Mouse (Mus musculus): ENCODE measurements around the gene Dcdc2c. TPM values are rescaled to one million over a fixed set of nuclear protein-coding genes. Genes with fewer than 3 reads are reported as not detected.

Gene Dcdc2c
- 0.10 and 0.12 TPM in 2 replicates for polyA plus RNA-seq (2015; fragmentation: Nextera tagmentation; extraction: Ambion mirVana)

DNA sequence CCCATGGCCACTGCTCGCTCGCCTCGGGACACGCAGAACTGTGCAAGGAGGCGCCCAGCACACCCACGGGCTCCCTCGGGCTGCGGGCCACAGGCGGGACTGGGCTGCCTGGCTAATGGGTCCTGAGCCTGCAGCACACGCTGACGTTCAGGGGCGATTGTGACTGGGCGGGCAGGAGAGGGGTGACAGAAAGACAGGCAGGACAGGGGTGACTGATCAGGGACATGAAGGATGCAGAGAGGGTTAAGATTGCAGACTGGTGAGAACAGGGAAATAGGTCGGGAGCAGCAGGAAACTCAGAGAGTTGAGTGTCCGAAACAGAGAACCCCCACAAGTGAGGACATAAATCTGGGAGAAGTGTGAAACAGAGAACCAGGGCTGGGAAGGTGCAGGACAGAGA lies at the start of gene Dcdc2c:
Dcdc2c (minus strand) TSS at position 101 of the 400 bp plus-strand sequence.
- DNase-seq (ENCODE audit: low spot score): no peak

DNA sequence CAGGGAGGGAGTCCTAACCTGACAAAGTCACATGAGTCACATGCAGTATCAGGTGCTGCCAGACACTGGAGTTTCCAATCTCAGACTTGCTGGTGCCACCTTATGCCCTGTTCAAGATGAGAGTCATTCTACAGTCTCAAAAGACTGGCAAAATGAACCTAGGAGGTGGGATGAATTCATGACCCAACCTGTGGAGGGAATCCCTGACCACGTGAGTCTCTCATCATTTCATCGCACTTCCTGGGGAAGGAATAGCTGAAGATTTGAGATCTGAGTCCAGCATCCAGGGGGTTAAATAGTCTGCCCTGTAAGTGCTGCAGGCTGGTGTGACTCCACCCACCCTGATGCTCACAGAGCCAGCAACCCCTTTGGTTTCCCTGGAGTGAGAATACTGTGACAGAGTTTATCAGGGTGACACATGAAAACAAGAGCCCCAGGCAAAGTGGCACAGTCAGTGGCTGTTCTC lies 46.4 kb upstream of the Dcdc2c start:
- DNase-seq (ENCODE audit: low spot score): no peak

DNA sequence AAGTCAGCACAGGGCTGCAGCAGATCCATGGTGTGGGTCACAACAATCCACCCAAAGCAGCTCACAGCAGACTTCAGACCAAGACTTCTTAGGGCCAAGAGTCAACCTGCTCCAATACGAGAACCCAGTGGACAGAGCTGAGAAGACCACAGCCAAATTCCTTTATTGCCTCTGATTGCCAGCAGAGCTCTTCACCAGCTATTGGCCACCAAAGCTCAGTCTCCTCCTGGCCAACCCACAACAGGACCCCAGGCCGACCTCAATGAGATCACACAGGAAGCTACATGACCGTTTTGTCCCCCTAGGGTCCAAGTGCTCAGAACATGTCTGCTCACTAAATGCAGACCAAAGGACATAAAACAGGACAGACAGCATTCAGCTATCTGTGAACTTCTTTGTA lies 45.9 kb upstream of the Dcdc2c start:
- no peak for DNase-seq (ENCODE audit: low spot score)

DNA sequence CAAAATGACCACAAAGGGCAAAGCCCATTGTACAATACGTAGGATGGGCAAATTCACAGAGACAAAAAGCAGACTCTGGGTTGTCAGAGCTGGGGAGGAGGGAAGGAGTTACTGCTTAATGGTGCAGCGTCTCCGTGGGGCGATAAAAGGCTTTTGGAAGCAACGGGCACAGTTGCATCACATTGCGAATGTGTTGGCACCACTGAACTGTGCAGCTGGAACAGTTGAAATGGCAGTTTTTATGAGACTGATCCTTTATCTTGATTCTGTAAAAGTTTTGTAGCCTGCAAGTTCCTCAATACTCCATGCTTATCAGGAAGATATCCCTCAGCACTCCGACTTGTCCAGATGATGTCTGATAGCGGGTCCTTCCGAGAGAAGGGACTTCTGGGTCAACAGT lies 45.5 kb upstream of the Dcdc2c start:
- no peak for DNase-seq (ENCODE audit: low spot score)

DNA sequence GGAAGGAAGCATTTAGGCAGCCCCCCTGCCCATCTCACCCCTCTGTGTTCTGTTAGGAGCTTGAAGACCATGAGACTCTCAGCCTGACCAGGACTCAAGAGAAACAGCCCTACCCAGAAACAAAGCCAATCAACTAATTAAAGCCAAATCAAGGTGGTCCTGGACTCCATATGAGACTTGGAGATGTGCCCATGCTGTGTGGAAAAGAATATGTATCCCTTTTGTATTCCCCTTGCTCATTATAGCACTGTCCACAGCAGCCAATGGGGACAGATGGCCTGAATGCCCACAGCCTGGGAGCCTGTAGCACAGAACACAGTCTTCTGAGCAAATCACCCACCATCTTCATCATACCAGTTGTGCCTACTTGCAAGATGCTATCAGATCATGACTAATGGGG lies 44.7 kb upstream of the Dcdc2c start:
- no peak for DNase-seq (ENCODE audit: low spot score)

DNA sequence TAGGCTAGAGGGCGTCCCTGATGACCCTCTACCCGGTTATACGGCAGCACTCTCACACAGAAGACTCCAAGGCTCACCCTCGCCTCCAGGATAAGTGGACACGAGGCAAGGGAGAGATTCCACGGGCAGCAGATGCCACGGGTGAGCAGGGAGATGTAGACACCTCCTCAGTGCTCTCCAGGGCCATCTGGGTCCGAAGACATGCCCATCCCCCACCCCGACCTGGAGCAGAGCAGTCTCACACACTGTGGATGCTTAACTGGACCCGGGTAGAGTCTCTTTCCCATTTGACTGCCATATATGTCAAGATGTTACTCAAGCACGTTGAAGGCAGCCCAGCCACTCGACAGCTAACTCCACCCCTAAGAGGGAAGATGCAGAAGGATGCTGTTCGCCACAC lies 38.2 kb upstream of the Dcdc2c start:
- no peak for DNase-seq (ENCODE audit: low spot score)

DNA sequence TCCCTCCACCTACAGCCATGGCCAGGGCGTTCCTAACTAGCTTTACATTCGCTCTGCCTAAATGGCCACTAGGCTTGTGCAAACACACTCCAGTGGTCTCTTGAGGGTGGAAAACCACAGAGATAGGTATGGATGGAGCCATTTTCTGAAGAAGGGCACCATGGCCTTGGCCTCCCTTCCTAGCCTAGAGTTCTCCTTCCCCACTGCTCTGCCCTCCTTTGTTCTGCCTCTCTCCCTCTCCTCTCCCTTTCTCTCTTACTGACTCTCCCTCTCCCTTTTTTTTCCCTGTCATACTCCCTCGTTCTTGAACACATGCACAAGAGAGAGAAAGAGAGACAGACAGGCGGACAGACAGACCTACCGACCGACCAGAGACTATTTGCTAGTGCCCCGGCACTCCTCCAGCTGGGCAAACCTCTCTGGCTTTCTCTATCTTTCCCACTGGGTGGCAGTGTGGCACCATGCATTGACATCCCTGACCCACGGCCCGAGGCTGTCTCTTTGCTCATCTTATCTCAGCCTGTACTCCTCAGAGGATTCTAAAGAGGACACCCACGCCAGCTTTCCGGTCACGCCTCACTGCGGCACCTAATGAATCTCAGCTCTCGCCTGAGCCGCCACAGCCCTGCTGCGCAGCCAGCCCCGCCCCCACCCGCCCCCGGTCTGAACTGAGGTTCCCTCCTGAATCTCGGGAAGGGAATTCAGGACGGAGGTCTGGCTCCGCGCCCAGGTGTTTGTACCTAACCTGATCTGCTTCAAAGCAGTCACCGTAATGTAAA lies 37.1 kb upstream of the Dcdc2c start:
- peak; percentile 60 for DNase-seq (ENCODE audit: low spot score)

DNA sequence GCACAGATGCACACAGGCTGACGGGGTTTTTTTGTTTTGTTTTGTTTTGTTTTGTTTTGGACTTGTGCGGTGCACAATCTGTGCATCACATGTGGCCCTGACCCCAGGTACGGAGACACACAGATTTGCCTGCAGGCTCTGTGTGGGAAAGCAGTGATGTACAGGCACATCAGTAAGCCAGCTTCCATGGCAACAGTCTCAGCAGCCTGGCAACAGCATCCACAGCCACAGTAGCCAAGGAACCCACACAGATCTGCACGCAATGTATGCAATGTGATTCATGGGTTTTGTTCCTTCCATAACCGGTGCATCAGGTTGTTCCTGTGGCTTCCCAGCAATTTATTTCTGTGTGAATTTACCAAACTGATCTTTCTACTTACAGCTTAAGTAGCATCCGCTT lies 35.8 kb upstream of the Dcdc2c start:
- no peak for DNase-seq (ENCODE audit: low spot score)

DNA sequence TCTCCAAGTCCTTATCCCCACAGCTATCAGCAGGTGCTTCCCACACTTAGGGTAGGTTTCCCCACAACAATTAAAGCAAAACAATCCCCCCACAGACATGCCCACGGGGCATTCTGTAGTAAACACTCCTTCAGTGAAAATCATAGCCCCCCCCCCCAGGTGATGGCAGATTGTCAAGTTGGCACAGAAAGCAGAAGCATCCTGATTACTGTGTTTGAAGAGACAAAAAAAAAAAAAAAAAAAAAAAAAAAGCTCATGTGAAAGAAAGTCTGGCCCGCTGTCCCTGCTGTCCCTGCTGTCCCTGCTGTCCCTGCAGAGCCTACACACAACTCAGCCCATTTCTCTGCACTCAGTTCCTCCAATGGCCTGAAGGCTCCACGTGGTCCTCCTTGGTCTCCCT lies 31.8 kb upstream of the Dcdc2c start:
- no peak for DNase-seq (ENCODE audit: low spot score)

DNA sequence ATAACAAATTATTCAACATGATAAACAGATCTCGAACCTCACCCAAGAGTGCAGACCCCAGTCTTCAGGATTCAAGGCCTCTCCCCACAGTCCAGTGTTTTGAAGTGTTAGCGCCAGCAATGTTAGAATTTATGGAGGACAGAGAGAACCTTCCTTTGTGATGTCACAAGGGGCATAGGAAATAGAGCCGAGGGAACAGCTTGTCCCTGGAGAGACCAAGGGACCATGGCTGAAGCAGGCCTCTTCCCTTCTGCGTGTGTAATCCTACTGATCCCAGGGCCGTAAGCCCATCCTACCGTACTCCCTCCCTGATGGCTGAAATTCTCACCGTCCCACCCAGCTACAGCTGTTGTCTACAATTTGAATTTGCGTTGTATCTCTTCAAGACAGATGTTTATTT lies 30.2 kb upstream of the Dcdc2c start, which contains the start of gene Allc:
Allc (minus strand) TSS at position 101 of the 400 bp plus-strand sequence.
- DNase-seq (ENCODE audit: low spot score): no peak

DNA sequence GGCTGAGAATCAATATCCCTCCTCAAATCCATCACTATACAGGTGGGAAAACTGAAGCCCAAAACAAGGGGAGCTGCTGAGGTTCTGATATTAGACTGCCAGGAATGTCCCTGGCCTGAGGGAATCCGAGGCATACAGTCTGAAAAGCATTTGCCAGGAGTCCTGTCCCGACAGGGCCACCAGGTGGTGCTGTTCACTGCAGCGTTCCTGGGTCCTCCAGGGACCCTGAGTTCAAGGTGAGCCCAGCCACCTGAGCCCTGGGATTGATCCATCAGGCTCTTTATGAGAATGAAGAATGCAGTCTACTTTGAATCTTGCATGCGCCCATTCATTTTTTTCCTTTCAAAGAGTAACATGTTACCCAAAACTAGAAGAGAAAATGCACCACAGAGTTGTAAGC lies 26.9 kb upstream of the Dcdc2c start:
- DNase-seq (ENCODE audit: low spot score): peak; percentile 3

DNA sequence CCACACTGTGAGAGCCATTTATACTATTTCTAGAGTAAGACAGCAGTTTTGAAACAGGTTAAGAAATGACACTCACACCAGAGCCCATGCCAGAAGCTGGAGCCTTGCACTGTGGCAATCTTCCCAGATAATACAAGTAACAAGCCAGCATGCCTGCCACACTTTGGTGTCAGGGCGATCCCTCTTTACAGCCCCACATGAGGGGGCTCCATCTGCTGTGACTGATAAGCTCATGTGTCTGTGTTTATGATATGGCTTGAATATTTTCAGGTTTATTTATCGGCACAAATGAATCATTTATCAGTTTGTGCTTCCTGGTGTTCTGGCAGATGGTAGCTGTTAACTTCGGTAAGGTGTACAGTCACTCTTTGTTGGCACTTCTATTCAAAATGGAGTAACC lies 25.9 kb upstream of the Dcdc2c start:
- no peak for DNase-seq (ENCODE audit: low spot score)

DNA sequence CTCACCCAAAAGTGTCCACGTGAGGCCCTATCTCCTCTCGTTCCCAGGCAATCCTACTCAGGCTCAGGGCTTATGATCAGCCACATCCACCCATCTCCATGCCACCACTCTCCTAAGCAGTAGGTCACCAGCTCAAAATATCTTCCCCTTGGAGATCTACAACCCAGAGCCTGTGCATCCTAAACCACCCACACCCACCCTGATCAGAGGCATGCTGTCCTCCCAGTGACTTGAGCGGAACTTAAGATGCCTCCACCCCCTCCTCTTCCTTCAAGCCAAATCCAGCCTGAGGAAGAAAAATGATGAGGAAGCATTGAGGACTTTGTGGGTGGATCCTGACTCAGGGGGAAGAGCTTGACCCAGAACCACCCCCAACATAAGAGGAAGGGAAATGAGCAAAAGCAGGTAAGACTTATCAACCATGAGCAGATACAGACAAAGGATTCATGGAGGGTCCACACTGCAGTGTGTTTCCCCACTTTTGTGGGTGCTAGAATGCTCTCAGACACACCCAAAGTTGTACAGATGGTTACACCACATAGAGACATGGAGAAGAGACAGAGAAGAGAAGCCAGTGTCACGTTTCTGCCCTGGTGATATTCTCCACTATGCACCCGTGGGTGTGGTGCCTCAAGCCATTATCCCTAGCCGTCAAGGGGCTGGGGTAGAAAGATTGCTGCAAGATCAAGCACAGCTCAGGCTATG lies 23.3 kb upstream of the Dcdc2c start:
- DNase-seq (ENCODE audit: low spot score): no peak

DNA sequence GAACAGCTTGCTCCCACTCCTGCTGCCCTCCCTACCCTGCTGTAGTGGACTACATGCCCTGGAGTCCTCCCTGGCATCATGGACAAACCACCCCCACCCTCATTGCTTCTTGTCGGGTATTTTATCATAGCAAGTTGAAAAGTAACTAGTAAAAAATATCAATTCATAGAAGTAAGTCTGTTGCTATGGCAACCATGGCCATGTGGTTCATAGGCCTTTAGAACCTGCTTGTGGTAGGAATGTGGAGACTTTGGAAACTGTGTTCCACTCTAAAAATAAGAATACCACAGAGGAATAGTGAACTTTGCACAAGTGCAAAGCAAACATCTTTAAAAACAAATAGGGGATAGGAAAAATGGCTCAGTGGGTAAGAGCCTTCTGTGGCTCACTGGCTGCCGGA lies 20.0 kb upstream of the Dcdc2c start:
- DNase-seq (ENCODE audit: low spot score): no peak

DNA sequence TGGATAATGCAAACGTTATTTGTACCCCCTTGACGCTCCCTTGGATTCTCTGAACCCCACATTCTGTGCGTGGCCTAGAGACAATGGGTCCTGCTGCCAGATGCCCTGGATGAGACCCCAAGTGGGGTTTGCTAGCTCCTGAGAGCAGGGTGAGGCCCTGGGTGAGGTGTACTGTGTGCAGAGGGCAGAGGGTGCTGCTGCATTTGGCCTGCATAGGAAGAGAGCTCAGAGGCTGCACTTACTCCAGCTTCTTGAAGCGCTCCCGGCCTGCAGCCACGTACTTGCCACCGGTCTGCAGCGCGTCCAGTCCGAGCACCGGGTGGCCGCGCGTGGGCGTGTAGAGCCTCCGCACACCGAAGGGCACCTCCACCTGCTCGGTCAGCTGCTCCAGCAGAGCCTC lies 424 bp downstream of the Dcdc2c start:
- DNase-seq (ENCODE audit: low spot score): no peak

DNA sequence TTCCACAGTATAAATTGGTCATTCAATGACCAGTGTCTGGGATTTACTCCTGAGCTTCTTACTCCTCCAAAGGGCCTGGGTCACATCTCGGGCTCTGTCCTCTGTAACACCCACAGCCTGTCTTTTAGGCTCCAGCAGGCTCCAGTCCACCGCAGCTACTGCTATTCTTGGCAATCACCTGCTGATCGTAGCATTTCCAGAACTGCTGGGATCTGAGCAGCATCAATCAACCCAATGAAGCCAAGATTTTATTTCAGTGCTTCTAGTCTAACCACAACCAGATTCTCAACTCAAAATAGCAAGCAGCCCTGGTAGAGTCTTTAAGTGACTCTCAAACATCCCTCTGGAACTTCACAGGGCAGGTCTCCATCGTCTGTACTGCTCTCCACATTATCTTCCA lies 3.3 kb downstream of the Dcdc2c start:
- DNase-seq (ENCODE audit: low spot score): no peak

DNA sequence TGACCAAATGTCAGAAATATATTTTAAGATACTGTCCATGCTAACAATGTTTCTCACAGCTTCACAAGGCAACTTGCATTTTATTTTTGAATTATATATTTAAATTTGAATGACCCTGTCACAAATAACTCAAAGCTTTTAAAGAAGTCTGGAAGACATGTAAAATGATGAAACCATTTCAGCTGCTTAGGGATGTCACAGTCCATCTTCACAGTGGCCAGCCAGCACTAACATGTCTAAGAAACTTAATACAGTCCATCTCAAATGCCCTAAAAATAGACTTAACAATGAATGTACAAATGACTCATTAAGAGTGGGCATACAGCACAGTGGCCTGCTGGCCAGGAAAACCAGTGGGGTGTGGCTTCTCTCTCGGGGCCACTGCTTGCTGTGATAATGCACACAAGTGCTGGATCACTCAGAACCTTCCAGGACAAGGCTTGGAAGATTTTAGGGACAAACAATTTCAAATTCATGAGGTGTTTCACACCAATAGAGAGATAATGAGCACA lies 37.9 kb downstream of the Dcdc2c start:
- no peak for DNase-seq (ENCODE audit: low spot score)

DNA sequence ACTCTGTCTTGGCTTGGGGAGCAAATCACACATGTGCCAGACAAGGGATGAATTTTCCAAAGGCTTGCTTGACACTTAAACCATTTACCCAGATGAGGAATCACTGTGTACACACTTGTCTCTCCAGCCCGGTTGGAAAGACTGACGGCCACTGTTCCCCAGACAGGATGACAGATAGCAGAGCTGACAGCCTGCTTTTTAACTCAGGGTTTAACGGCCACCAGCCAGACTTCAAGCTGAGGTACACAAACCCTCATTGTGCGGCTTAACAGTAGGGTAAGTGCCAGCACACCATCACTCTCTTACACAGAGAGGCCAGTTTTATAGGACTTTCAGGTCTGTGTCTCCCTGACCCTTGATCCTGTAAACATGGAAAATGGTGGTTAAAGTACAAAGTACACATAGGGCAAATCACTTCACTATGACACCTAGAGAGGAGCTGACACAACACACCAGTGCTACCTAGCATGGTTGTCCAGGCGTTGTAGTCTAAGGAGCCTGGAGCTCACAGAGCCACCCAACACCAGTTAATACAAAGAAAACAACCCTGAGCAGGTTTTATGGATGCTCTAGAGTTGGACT lies 42.4 kb downstream of the Dcdc2c start:
- no peak for DNase-seq (ENCODE audit: low spot score)

DNA sequence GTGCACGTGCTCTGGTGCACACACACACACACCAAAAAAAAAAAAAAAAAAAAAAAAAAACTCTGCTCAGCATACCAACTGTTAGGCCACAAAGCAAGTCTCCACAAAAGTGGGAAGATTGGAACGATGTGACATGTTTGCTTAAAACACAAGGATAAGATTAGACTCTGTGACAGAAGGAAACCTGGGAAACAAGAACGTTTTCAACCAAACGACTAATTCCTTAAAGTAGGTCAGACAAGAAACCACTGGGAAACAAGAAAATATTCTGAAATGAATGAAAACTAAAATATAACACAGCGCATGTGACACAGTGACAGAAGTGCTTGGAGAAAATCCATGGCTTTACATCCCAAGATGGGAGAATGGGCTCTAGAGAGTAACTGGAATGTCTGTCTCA lies 57.9 kb downstream of the Dcdc2c start:
- DNase-seq (ENCODE audit: low spot score): no peak

DNA sequence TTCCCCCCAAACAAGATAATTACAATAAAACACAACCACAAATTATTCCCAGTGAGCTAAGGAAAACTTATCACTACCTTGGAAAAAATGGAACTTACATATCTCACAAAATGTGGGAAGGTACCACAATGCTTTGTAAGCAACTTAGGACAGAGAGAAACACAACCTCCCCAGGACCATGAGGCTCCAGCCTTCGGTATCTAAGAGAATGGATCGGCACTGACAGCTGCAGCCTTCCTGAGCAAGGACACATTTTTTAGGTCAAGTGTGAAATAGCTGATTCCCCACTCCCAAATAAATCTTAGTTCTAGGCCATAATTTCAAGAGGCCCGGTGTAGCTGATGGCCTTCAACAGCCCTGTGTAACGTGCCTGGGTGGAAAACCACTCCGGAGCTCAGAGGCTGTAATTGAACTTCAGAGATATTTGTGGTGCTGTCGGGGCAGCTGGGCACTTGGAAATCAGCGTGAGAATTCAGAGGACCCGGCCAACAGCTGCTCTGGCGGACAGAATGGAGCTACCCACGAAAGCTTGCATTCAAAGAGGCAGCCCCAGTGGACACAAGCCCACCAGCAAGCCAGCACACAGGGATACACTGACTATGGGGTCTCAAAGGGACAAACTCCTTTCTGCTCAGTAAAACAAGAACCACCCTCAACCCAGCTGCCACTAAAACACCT lies 69.6 kb downstream of the Dcdc2c start:
- DNase-seq (ENCODE audit: low spot score): no peak

DNA sequence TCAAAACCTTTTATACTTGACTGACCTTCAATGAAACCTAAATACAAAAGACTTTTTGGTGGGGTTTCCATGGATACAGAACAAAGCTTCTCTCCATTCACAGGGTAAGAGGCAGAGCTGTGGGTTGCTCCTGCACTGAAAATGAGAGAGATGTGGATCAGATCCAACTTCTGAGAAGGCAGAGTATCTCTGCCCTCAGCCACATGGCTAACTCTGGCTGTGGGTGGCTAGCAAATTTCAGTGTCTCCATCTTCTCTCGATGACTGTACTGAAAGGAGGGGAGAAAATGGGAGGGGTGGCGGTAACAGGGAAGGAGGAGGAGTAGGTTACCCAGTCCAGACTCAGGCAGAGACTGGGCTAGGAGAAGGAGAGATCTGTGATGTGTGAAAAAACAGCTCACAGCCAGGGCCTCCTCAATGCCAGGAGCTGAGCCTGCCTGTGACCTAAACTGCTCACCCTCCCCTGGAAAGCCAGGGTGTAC lies 91.2 kb downstream of the Dcdc2c start:
- no peak for DNase-seq (ENCODE audit: low spot score)
